Mouse (Mus musculus): ENCODE measurements around the gene Ildr2.

- TF ChIP-seq TAL1 (IDR thresholded peaks at IDR 0.05; ENCODE audit: low read length) (no peak), GATA1 (IDR thresholded peaks at IDR 0.05; ENCODE audit: low read length) (no peak)
Observed at GRCm38 (mm10) chr1:166296371-166296770, 42.4 kb downstream of the Ildr2 start.
